Mouse (Mus musculus) forebrain, embryonic 16.5 days (tissue): Measurements from ENCODE around the gene Inpp5a. TPM values are rescaled to one million over a fixed set of nuclear protein-coding genes. Genes with fewer than 3 reads are reported as not detected.

Experiments
- ATAC-seq: fragments of 200-750 bp; cut with Nextera tagmentation; 2 replicates; pipeline ENCODE4 v1.8.0; 2017; ENCODE audit warnings: mild to moderate bottlenecking, moderate library complexity
- H3K27ac ChIP-seq: fragments of 300-500 bp; sonication (generic); 2 replicates; pipeline ENCODE4 v1.5.1; 2014; ENCODE audit warnings: low read length, control low read depth
- H3K27me3 ChIP-seq: fragments of 300-500 bp; sonication (generic); replicated peaks from 2 replicates; pipeline ENCODE4 v1.6.1; 2014; ENCODE audit warnings: low read length; ENCODE audit not compliant: control insufficient read depth, insufficient read depth
- H3K36me3 ChIP-seq: fragments of 300-500 bp; sonication (generic); 2 replicates; pipeline ENCODE4 v1.6.1; 2014; ENCODE audit not compliant: control insufficient read depth, insufficient read depth
- H3K4me1 ChIP-seq: fragments of 300-500 bp; sonication (generic); replicated peaks from 2 replicates; pipeline ENCODE4 v1.6.1; 2014; ENCODE audit warnings: low read length; ENCODE audit not compliant: control insufficient read depth, insufficient read depth
- H3K4me2 ChIP-seq: fragments of 300-500 bp; sonication (generic); 2 replicates; pipeline ENCODE4 v1.6.1; 2014; ENCODE audit warnings: mild to moderate bottlenecking, low read length, control low read depth
- H3K4me3 ChIP-seq: fragments of 300-500 bp; sonication (generic); replicated peaks from 2 replicates; pipeline ENCODE4 v1.5.1; 2014; ENCODE audit warnings: mild to moderate bottlenecking, low read length, control low read depth
- H3K9ac ChIP-seq: fragments of 300-500 bp; sonication (generic); replicated peaks from 2 replicates; pipeline ENCODE4 v1.6.1; 2014; ENCODE audit warnings: low read depth, low read length, control low read depth
- H3K9me3 ChIP-seq: fragments of 300-500 bp; sonication (generic); 2 replicates; pipeline ENCODE4 v1.6.1; 2016; ENCODE audit warnings: low read length; ENCODE audit not compliant: control insufficient read depth
- WGBS: fragments of 180-500 bp; shearing (Covaris S2); extraction: QIAGEN DNeasy Blood & Tissue Kit; methylation state at CpG from one replicate; pipeline ENCODE4 v1.1.7; 2014; 5-methylcytosine and 5-hydroxymethylcytosine counted together
- polyA plus RNA-seq: library from polyadenylated mRNA; unstranded; fragments of >200 nt; fragmentation: Nextera tagmentation; extraction: Ambion mirVana; gene quantifications from 2 replicates; pipeline ENCODE4 v1.2.1, GENCODE M21; 2015

The Inpp5a gene
- polyA plus RNA-seq, 1 experiment from 2014 or later = 11.2 TPM

DNA sequence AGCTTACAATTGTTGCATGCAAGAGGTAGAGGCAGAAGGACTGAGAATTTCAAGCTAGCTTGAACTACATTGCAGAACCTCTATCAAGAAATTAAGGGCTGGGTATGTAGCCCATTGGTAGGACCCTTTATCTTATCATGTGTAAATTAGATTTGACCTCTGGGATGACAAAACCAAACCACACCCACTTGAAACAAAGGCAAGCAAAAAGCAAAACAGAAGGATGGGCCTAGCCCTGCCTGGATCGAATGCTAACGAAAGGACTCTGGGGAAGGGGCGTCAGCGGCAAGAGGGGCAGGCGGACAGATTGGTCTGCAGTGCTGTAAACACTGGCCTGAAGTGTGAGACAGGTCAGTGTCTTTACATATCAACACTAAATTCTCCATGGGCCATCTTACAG, 202.4 kb downstream of the Inpp5a start:
- Histone ChIP-seq H3K36me3 (no peaks in the 10 kb centered on the region), H3K9ac (no peak overlapping the region), H3K4me3 (no peak overlapping the region), H3K27ac (no peak overlapping the region), H3K27me3 (peaks cover 36% of the 10 kb centered on the region), H3K9me3 (no peaks in the 10 kb centered on the region), H3K4me2 (no peak overlapping the region), H3K4me1 (no peaks in the 10 kb centered on the region)
- 89% methylated on average over 5 of the region's 5 CpGs for WGBS
- no peak for ATAC-seq

DNA sequence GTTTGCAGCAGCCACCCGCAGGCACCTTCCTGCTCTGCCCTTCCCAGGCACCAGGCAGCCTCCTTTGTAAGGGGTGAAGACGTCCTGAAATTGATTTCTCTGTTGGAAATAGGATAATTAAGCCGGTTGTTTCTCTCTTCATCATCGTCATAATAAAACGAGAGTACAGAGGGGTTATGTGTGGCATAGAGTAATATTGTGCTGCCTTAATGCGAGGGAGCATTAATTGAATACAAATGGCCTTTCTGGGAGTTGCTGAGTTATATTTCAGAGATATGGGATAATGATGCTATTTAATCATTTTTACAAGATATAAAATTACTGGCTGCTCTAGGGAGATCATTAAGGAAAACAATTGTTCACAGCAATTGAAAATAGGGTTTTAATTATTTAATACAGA, 206.4 kb downstream of the Inpp5a start:
- H3K4me1 ChIP-seq = no peaks in the 10 kb centered on the region
- no peak overlapping the region for H3K9ac ChIP-seq
- no peak overlapping the region for H3K4me2 ChIP-seq
- WGBS = 73% methylated on average over 6 of the region's 6 CpGs
- no peak for ATAC-seq
- H3K27ac ChIP-seq = no peak overlapping the region
- no peaks in the 10 kb centered on the region for H3K9me3 ChIP-seq
- H3K36me3 ChIP-seq = no peaks in the 10 kb centered on the region
- H3K4me3 ChIP-seq = no peak overlapping the region
- peaks cover 2% of the 10 kb centered on the region; the same call in 1 of the 2 replicates for H3K27me3 ChIP-seq

DNA sequence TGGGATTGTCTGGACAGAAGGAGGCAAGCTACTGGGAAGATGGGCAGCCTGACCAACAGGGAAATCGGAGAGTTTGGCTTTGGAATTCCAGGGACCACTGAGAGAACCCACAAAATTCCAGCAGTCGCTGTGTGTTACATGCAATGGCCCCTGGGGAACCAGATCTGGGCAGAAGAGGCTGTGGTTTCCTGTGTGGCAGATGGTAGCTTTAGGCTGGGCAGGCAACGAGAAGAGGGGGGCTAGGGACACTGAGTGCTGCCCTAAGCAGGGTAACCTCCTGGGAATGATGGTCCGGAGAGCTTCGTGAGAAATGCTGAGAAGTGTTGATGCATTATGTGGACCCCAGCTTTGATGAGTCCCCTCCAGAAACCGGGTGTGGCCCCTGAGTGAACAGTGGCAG, 207.0 kb downstream of the Inpp5a start:
- H3K9ac ChIP-seq = no peak overlapping the region
- H3K4me1 ChIP-seq = no peaks in the 10 kb centered on the region
- H3K9me3 ChIP-seq = no peaks in the 10 kb centered on the region
- WGBS = 74% methylated on average over 6 of the region's 6 CpGs
- H3K4me3 ChIP-seq = no peak overlapping the region
- no peak for ATAC-seq
- H3K4me2 ChIP-seq = no peak overlapping the region
- H3K27ac ChIP-seq = no peak overlapping the region
- no peaks in the 10 kb centered on the region for H3K27me3 ChIP-seq
- H3K36me3 ChIP-seq = no peaks in the 10 kb centered on the region

DNA sequence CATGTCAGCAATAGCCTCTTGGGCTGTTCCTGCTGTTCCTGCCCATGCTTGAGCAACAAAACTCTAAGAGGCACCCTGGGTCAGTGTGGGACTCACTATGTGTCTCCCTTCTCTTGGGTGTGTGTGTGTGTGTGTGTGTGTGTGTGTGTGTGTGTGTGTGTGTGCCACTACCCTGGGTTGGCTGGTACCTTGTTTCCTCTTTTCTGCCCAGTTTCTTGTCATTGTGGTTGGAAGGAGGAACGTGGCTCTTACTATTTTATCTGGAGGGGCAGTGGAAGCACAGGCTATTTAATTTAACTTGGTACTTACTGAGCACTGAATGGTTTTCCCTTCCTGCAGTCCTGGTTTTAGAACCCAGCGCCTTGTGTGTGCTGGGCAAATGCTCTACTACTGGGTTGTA, 221.4 kb downstream of the Inpp5a start:
- 88% methylated on average over 2 of the region's 2 CpGs for WGBS
- H3K9ac ChIP-seq = no peak overlapping the region
- ATAC-seq = no peak
- H3K4me3 ChIP-seq = no peak overlapping the region
- H3K4me2 ChIP-seq = no peak overlapping the region
- no peaks in the 10 kb centered on the region for H3K4me1 ChIP-seq
- no peak overlapping the region for H3K27ac ChIP-seq
- no peaks in the 10 kb centered on the region for H3K9me3 ChIP-seq
- no peaks in the 10 kb centered on the region; the same call in 1 of the 2 replicates for H3K27me3 ChIP-seq
- H3K36me3 ChIP-seq = no peaks in the 10 kb centered on the region

DNA sequence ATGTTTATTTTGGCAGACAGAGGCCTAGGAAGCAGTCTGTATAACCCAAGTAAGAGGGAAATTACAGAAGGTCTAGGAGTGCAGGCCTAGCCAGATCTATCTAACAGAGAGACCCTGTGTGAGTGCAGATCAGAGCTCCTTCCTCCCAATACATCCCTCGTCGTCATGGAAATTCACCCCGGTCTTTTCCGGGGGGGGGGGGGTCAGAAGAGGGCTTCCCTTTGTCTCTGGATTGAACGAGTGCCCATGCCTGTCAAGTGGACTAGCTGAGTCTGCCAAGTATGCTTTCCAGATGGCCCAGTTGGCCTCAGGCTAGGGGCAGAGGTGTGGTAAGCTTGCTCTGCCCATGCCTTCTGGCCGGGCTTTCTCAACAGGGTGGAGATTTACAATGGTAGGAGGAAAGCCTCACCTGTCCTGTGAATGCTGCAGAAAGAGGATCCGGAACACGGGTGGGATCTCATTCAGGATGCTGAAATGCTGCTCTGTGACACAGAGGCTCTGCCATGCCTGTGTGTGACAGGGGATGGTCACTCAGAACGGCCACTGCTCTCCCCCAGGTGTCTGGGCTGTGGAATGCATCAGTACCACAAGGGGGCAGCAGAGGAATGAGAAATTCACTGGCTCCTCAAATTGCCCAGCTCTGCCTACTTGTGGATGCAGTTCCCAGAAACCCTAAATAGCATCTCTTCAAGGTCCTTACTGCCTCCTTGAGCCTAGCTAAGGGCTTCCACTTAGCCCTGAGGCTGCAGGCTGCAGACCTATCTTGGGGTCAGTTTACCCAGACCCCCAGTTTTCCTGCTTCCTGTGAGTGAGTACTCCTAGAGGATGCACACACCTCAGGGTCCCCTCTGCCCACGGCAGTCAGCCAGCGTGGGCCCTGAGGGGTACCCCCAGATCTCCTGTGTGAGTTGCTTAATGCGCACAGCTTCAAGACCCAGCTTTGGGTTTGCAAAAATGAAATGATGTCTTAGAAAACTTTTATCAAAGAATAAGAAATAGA, 227.2 kb downstream of the Inpp5a start:
- Histone ChIP-seq H3K27ac (no peak overlapping the region), H3K9ac (no peak overlapping the region)

DNA sequence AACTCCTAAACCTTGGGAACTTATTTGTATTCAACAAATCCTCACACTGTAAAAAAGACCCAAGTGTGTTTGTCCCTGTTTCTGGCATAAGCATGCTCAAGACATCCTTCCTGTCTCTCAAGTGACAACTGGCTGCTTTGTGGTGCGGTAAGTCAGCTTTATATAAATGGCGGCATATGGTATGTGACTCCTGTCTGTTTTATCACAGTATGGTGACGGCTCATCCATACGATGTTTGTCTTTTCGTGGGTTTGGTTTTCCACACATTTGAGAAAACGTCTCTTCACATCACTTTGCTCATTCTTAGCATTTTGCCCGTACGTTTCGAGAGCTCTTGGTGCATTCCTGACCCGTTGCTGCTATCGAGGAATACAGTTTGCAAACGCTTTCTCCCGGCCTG, 233.7 kb downstream of the Inpp5a start:
- Histone ChIP-seq H3K4me2 (no peak overlapping the region), H3K27ac (no peak overlapping the region), H3K4me1 (peaks cover 4% of the 10 kb centered on the region; the same call in 1 of the 2 replicates), H3K4me3 (no peak overlapping the region), H3K9me3 (no peaks in the 10 kb centered on the region), H3K27me3 (0 out of 2 replicates have a peak, but pooled peaks cover 2% of the 10 kb centered on the region), H3K9ac (no peak overlapping the region), H3K36me3 (no peaks in the 10 kb centered on the region)
- 67% methylated on average over 13 of the region's 13 CpGs for WGBS
- 0 out of 2 replicates have a peak, but pooled peaks have one; percentile 36 for ATAC-seq

More for the DNA sequence above, 227.2 kb downstream of the Inpp5a start:
- Histone ChIP-seq H3K4me2 (0 out of 2 replicates have a peak overlapping the region, but pooled peaks have one; percentile 2), H3K4me1 (peaks cover 7% of the 10 kb centered on the region), H3K4me3 (no peak overlapping the region), H3K27me3 (peaks cover 1% of the 10 kb centered on the region; the same call in 1 of the 2 replicates), H3K9me3 (no peaks in the 10 kb centered on the region), H3K36me3 (no peaks in the 10 kb centered on the region)
- 36% methylated on average over 12 of the region's 12 CpGs for WGBS
- peak; percentile 84 for ATAC-seq

DNA sequence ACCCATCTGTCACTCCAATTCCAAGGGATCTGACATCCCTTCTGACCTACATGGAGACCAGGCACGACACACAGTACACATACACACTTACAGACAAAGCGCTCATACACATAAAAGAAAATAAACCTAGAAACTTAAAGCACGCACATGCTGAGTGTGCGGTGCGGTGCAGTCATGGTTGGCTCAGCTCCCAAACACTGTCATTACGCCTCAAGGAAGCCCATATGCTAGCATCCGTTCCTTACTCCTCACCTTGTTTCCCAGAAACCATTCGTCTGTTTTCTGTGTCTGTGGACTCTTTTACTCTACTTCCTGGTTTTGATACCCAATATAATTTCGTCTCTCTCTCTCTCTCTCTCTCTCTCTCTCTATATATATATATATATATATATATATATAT, 236.2 kb downstream of the Inpp5a start:
- ATAC-seq = peak; percentile 69; the same call in 1 of the 2 replicates
- Histone ChIP-seq H3K4me2 (no peak overlapping the region), H3K4me1 (peaks cover 4% of the 10 kb centered on the region; the same call in 1 of the 2 replicates), H3K27me3 (0 out of 2 replicates have a peak, but pooled peaks cover 2% of the 10 kb centered on the region), H3K36me3 (no peaks in the 10 kb centered on the region), H3K9me3 (no peaks in the 10 kb centered on the region), H3K9ac (no peak overlapping the region), H3K4me3 (no peak overlapping the region), H3K27ac (0 out of 2 replicates have a peak overlapping the region, but pooled peaks have one; percentile 16)
- WGBS = 57% methylated on average over 9 of the region's 9 CpGs

Other genes with a start within 250 kb of the Inpp5a start
- 3.6 and 4.6 TPM in 2 replicates for gene Lrrc27, start 176.1 kb upstream of the Inpp5a start, polyA plus RNA-seq
- gene Stk32c, start 175.8 kb upstream of the Inpp5a start, polyA plus RNA-seq = 1.3 and 2.3 TPM in 2 replicates
- gene Pwwp2b, start 140.6 kb upstream of the Inpp5a start, polyA plus RNA-seq = 5.9 and 7.7 TPM in 2 replicates
- gene Nkx6-2, start 193.7 kb downstream of the Inpp5a start, polyA plus RNA-seq = 1.1 and 1.4 TPM in 2 replicates